Mouse (Mus musculus) brown adipose tissue, adult 24 weeks (tissue): ENCODE results near the gene Prkab1. TPM values are rescaled to one million over a fixed set of nuclear protein-coding genes. Genes with fewer than 3 reads are reported as not detected.

Source experiments
- H3K27ac ChIP-seq: fragments of 200-500 bp; replicated peaks from 2 replicates; pipeline ENCODE4 v1.5.1; 2012; ENCODE audit warnings: low read depth, mild to moderate bottlenecking, low read length
- H3K4me1 ChIP-seq: fragments of 200-500 bp; 2 replicates; pipeline ENCODE4 v1.6.1; 2012; ENCODE audit warnings: low read length, mixed read lengths; ENCODE audit not compliant: control insufficient read depth, insufficient read depth, insufficient read length
- H3K4me3 ChIP-seq: fragments of 200-500 bp; 2 replicates; pipeline ENCODE4 v1.5.1; 2012; ENCODE audit warnings: low read depth, mild to moderate bottlenecking, low read length, moderate library complexity; ENCODE audit not compliant: insufficient read depth
- polyA plus RNA-seq: library from polyadenylated mRNA; stranded (reverse); fragments of >200 nt; gene quantifications from 2 replicates; pipeline ENCODE4 v1.2.4, GENCODE M21; 2012; ENCODE audit not compliant: missing spikeins, insufficient read depth, insufficient read length

Gene Prkab1
- 47.7 and 48.9 TPM in 2 replicates for polyA plus RNA-seq

- H3K27ac ChIP-seq = peak within 1 kb of the TSS; percentile 92
- H3K4me3 ChIP-seq = peak within 1 kb of the TSS; percentile 90
Measured at GRCm38 (mm10) chr5:116024327-116024739, at the start of gene Prkab1. Gene Prkab1 (minus strand): TSS chr5:116024508.

DNA sequence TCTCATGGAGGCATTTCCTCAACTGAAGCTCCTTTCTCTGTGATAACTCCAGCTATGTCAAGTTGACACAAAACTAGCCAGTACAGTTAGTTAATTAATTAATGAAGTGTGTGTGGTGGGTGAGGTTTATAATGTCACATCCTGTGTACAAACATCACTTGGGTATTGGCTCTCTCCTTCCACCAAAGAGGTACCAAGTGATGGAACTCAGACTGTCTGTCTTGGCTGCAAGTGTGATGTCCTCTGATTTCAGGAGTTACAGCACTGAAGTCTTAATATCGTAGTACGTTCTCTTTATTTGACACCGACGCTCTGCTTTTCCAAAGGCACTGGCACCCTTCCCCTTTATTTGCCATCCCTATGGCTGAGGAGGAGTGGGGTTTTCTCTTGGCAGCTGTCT is 45.3 kb upstream of the Prkab1 start:
- Histone ChIP-seq H3K4me3 (no peak overlapping the region), H3K4me1 (no peaks in the 10 kb centered on the region), H3K27ac (no peak overlapping the region)

More at GRCm38 (mm10) chr5:116024327-116024739, at the start of gene Prkab1:
- H3K4me1 ChIP-seq = 0 out of 2 replicates have a peak, but pooled peaks cover 3% of the 10 kb centered on the region

GRCm38 (mm10) chr5:116052826-116053225 is 28.5 kb upstream of the Prkab1 start:
- H3K4me3 ChIP-seq = no peak overlapping the region

GRCm38 (mm10) chr5:116052171-116052570 is 27.9 kb upstream of the Prkab1 start:
- H3K4me1 ChIP-seq = no peaks in the 10 kb centered on the region; the same call in 1 of the 2 replicates
- no peak overlapping the region for H3K27ac ChIP-seq
- H3K4me3 ChIP-seq = no peak overlapping the region

More at GRCm38 (mm10) chr5:116052826-116053225, 28.5 kb upstream of the Prkab1 start:
- H3K4me1 ChIP-seq = no peaks in the 10 kb centered on the region; the same call in 1 of the 2 replicates
- no peak overlapping the region for H3K27ac ChIP-seq

GRCm38 (mm10) chr5:116049821-116050220 is 25.5 kb upstream of the Prkab1 start:
- H3K27ac ChIP-seq = peak overlapping the region; percentile 39
- H3K4me3 ChIP-seq = no peak overlapping the region

GRCm38 (mm10) chr5:116048321-116048720 is 24.0 kb upstream of the Prkab1 start:
- Histone ChIP-seq H3K27ac (no peak overlapping the region), H3K4me1 (no peaks in the 10 kb centered on the region; the same call in 1 of the 2 replicates), H3K4me3 (no peak overlapping the region)

More at GRCm38 (mm10) chr5:116049821-116050220, 25.5 kb upstream of the Prkab1 start:
- no peaks in the 10 kb centered on the region; the same call in 1 of the 2 replicates for H3K4me1 ChIP-seq

DNA sequence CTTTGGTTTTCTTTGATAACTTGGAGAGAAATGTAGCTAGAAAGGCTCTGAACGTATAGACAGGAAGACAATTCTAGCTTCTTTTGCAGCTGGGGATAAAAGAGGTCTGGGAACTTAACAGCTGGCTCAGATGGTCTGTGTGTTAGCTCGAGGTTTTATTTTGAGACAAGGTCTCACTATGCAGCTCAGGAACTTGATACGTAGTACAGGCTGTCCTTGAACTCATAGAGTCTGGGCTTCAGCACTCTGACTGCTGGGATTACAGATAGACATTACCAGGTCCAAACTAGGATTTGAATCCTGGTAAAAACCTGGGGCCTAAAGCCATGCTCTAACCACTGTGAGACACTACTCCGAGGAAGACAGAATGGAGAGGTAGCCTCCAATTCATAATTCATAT is 21.9 kb upstream of the Prkab1 start:
- no peak overlapping the region for H3K27ac ChIP-seq
- H3K4me1 ChIP-seq = no peaks in the 10 kb centered on the region; the same call in 1 of the 2 replicates
- H3K4me3 ChIP-seq = no peak overlapping the region

- H3K4me3 ChIP-seq = no peak overlapping the region
- H3K4me1 ChIP-seq = no peaks in the 10 kb centered on the region; the same call in 1 of the 2 replicates
- H3K27ac ChIP-seq = no peak overlapping the region
Measured at GRCm38 (mm10) chr5:116045581-116045980, 21.3 kb upstream of the Prkab1 start.

DNA sequence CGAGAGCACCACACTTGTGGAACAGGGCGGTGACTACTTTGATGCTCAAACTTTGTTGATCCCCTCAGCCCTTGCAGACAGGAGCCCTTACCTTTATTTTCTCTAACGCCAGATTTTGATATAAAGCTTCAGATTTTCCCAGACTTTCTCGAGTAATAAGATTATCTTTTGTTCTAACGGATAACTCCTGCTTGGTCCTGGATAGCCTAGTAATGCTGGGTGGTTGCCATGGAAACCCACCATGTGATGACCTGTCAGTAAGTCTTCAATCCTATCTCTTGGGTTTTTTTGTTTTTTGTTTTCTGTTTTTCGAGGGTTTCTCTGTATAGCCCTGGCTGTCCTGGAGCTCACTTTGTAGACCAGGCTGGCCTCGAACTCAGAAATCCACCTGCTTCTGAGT is 17.9 kb upstream of the Prkab1 start:
- Histone ChIP-seq H3K27ac (no peak overlapping the region), H3K4me1 (no peaks in the 10 kb centered on the region), H3K4me3 (no peak overlapping the region)

- Histone ChIP-seq H3K4me1 (no peaks in the 10 kb centered on the region), H3K4me3 (no peak overlapping the region), H3K27ac (no peak overlapping the region)
Measured at GRCm38 (mm10) chr5:116039706-116040105, 15.4 kb upstream of the Prkab1 start.

- Histone ChIP-seq H3K4me1 (no peaks in the 10 kb centered on the region), H3K4me3 (no peak overlapping the region), H3K27ac (no peak overlapping the region)
Measured at GRCm38 (mm10) chr5:116037731-116038130, 13.4 kb upstream of the Prkab1 start.

DNA sequence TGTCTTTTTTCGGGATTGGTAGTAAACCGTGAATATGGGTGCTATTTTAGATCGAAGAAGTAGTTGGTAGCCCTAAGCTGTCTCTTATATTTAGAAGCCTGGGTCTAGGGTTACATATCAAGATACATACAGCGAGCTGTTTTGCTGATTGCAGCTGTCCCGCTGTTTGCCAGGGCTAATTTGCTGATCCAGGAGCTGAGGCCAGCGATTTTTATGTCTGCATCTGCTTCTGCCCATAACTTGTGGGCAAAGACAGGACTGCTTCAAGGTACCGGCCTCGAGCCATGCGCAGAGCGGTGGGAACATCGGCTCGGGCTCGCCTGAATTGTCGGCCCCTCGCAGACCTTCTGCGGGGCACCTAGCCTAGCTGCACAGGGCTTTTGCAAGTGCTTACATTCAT is 12.2 kb upstream of the Prkab1 start:
- H3K4me3 ChIP-seq = no peak overlapping the region
- H3K27ac ChIP-seq = no peak overlapping the region
- no peaks in the 10 kb centered on the region for H3K4me1 ChIP-seq

DNA sequence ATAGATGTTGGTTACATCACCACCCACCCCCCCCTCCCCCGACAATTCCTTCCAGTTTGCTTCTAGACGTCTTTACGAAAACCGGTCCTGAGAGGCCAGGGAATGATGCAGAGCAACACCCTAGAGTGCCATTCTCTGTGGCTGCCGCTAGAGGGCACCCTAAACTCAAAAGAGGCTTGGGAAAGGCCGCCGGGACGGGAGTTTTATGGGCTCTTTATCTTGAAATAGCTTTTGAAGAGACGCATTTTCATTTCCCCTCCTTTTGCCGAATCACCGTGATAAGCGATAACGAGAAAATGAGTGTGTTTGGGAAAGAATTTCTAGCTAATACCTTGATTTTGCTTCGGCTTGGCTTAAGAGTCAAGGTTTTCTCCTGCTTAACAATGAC is 6.9 kb upstream of the Prkab1 start:
- no peak overlapping the region for H3K27ac ChIP-seq
- H3K4me1 ChIP-seq = no peaks in the 10 kb centered on the region
- H3K4me3 ChIP-seq = no peak overlapping the region

DNA sequence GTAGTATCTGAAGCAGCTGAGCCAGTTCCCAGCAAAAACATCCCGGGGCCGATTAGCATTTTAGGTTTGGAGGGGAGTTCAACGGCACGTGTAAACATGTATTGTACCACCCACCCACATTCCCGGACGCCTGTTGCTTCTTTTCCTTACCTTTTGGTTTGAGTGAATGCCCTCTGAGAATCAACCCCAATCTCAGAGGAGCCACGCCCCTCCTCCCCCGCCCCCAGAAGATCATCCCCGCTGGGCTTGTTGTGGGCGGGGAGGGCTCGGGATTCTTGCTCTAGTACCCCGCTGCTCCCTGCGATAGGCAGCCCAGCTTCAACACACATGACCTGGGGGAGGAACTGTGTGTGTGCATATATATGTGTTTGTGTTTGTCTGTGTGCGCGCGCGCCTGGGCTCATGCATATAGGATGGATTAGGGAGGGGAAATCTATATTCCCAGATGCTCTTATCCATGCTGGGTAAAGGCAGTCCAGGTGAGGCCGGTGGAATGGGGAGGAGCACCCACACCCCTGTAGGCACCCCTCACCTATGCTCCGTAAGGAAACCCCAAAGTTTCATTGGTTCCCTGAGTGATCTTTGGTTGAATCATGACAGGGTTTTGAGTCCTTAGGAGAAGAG is 6.4 kb upstream of the Prkab1 start:
- Histone ChIP-seq H3K4me1 (no peaks in the 10 kb centered on the region), H3K4me3 (no peak overlapping the region), H3K27ac (no peak overlapping the region)

- Histone ChIP-seq H3K27ac (no peak overlapping the region), H3K4me1 (no peaks in the 10 kb centered on the region), H3K4me3 (no peak overlapping the region)
Measured at GRCm38 (mm10) chr5:116029071-116029470, 4.8 kb upstream of the Prkab1 start.

DNA sequence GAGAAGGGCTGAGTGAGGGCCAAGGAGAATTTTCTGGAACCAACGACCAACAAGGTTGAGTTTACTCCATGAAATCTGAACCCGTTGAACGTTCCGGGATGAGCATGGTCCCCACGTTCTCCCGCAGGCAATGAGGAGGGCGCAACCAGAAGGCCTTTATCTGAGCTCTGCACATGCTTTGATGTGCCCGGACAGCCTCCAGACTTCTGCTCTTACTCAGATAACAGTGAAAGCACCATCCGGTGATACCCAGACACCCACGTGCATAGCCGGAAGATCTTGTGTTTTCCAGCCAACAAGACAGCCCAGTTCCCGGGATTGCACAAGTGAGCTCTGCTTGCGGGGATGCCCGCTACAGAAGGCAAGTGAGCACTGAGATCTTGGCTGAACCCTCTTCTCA is 2.3 kb upstream of the Prkab1 start:
- H3K4me1 ChIP-seq = no peaks in the 10 kb centered on the region
- H3K4me3 ChIP-seq = no peak overlapping the region
- H3K27ac ChIP-seq = no peak overlapping the region
